Mouse (Mus musculus) small intestine, adult 2 months (tissue): ENCODE measurements around the gene Srf.

ENCODE experiments used
- CTCF ChIP-seq: fragments of 200-500 bp; IDR thresholded peaks from 2 replicates; pipeline ENCODE4 v1.5.1; 2012; ENCODE audit warnings: low read depth, mild to moderate bottlenecking, control low read depth, inconsistent platforms, low read length, moderate library complexity, mixed read lengths; ENCODE audit not compliant: insufficient replicate concordance, insufficient read length; ENCODE audit errors: extremely low read depth
- POLR2A ChIP-seq: fragments of 200-500 bp; IDR thresholded peaks from 2 replicates; pipeline ENCODE4 v1.6.1; 2012; ENCODE audit warnings: low read depth, mild to moderate bottlenecking, control low read depth, inconsistent platforms, low read length, moderate library complexity

DNA sequence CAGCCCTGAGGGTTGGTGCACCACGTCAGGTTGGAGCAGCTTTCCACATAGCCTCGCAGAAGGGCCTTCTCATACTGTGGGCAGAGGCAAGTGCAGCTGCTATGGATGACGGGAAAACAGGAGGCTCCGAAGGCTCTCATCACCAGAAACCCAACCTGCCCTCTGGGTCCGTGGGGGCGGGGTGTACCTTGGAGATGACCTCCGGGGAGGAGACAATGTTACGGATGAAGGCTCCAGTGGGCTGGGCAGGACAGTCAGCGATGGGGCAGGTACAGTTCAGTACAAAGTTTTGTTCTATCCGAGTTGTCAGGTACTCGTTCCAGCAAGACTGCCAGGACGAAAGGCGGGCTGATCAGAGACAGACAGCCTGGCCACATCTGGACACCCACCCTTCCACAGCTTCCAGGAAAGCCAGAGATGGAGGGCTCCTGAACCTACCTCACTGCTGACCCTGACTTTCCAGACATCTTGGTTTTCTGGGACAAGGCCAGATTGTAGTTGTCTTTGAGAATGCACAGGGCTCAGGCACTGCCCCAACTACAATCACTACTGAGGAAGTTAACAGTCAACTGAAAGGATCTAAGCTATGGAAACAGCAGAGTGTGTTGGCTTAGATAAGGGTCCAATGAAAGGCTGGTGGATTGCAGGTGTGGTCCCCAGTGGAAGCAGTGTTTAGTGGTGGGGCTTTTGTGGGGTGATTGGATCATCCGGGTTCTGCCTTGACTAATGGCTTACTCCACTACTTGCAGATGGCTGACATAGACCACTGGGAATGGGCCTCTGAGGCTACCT lies 51.9 kb downstream of the Srf start:
- no peak for TF ChIP-seq CTCF
- TF ChIP-seq POLR2A = no peak
